Mouse (Mus musculus) megakaryocyte, embryonic 14.5 days (primary cell): ENCODE measurements around the gene Olfr67.

Experiments used
- FLI1 ChIP-seq: IDR thresholded peaks from 2 replicates; pipeline ENCODE4 v1.6.1; 2012; ENCODE audit warnings: low read length, inconsistent platforms, mixed read lengths
- GATA1 ChIP-seq: IDR thresholded peaks from 3 replicates; pipeline ENCODE4 v1.6.1; 2012; ENCODE audit warnings: mixed read lengths, low read length, inconsistent platforms, borderline replicate concordance

DNA sequence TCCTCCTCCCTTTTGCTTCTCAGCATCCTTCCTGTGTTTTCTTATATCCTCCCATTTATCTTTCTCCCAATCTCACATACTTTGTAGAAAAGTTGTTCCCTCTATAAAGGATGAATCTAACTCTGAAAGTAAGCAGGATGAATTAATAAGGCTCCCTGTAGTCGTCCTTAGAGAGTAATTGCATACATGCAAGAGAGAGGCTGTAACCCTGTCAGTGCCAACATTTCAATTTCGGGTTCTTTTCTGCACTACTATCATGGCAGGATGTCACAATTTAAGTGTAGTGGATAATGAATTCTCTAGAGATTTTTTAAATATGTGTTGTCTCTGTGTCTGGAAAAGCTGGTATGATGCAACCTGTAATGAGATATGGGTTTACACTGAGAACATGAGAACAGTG lies 34.4 kb downstream of the Olfr67 start, which contains the start of gene Olfr630:
- TF ChIP-seq GATA1 (no peak), FLI1 (no peak)
